Mouse (Mus musculus) midbrain, embryonic 14.5 days (tissue): Measurements from ENCODE around the gene Kcnma1. TPM values are rescaled to one million over a fixed set of nuclear protein-coding genes. Genes with fewer than 3 reads are reported as not detected.

Experiments used
- ATAC-seq: fragments of 200-750 bp; cut with Nextera tagmentation; 2 replicates; pipeline ENCODE4 v1.8.0; 2017; ENCODE audit warnings: moderate number of reproducible peaks, moderate library complexity; ENCODE audit not compliant: low FRiP score, low TSS enrichment
- DNase-seq: peaks from one replicate; pipeline ENCODE4 v3.0.0-alpha.2; 2015
- H3K27ac ChIP-seq: fragments of 300-500 bp; sonication (generic); replicated peaks from 2 replicates; pipeline ENCODE4 v1.5.1; 2014; ENCODE audit warnings: mild to moderate bottlenecking, low read depth, low read length, moderate library complexity
- H3K27me3 ChIP-seq: fragments of 300-500 bp; sonication (generic); 2 replicates; pipeline ENCODE4 v1.6.1; 2014; ENCODE audit warnings: low read length, control low read depth, mixed read lengths; ENCODE audit not compliant: control insufficient read depth, insufficient read depth
- H3K36me3 ChIP-seq: fragments of 300-500 bp; sonication (generic); 2 replicates; pipeline ENCODE4 v1.6.1; 2014; ENCODE audit warnings: low read length, control low read depth; ENCODE audit not compliant: control insufficient read depth, insufficient read depth
- H3K4me1 ChIP-seq: fragments of 300-500 bp; sonication (generic); 2 replicates; pipeline ENCODE4 v1.6.1; 2014; ENCODE audit warnings: mild to moderate bottlenecking, antibody characterized with exemption, low read length, control low read depth; ENCODE audit not compliant: control insufficient read depth, insufficient read depth
- H3K4me2 ChIP-seq: fragments of 300-500 bp; sonication (generic); 2 replicates; pipeline ENCODE4 v1.6.1; 2014; ENCODE audit warnings: mild to moderate bottlenecking, low read length, moderate library complexity
- H3K4me3 ChIP-seq: fragments of 300-500 bp; sonication (generic); replicated peaks from 2 replicates; pipeline ENCODE4 v1.5.1; 2014; ENCODE audit warnings: low read depth, low read length
- H3K9ac ChIP-seq: fragments of 300-500 bp; sonication (generic); replicated peaks from 2 replicates; pipeline ENCODE4 v1.6.1; 2014; ENCODE audit warnings: mild to moderate bottlenecking, low read length, moderate library complexity
- H3K9me3 ChIP-seq: fragments of 300-500 bp; sonication (generic); 2 replicates; pipeline ENCODE4 v1.6.1; 2016; ENCODE audit warnings: low read length, control low read depth, mixed read lengths; ENCODE audit not compliant: control insufficient read depth
- WGBS: fragments of 180-500 bp; shearing (Covaris S2); extraction: QIAGEN DNeasy Blood & Tissue Kit; methylation state at CpG from one replicate; pipeline ENCODE4 v1.1.7; 2014; 5-methylcytosine and 5-hydroxymethylcytosine counted together
- polyA plus RNA-seq: library from polyadenylated mRNA; unstranded; fragments of >200 nt; fragmentation: Nextera tagmentation; extraction: Ambion mirVana; gene quantifications from 2 replicates; pipeline ENCODE4 v1.2.1, GENCODE M21; 2014

Kcnma1 gene
- polyA plus RNA-seq, 1 experiment from 2014 or later = 17.8 TPM

DNA sequence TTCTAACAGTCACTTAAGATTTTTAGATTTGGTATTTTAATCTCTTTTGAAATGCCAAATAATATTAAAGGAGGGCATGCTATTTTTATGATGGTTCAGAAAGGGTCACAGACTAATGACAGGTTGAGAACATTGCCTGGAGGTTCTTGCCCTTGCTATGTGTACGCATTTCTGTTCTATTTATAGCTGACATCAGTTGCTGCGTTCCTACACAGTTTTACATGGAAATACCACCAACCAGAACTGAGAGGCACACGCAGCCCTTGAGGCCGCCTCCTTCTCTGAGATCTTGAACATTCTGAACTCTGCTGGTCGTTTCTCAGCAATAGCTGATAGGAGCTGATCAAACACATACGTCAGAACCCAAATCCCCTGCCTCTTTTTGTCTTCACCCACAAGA, 387.4 kb downstream of the Kcnma1 start:
- no peaks in the 10 kb centered on the region for H3K9me3 ChIP-seq
- WGBS = 70% methylated on average over 6 of the region's 6 CpGs
- no peak for DNase-seq
- no peak overlapping the region for H3K9ac ChIP-seq
- H3K4me2 ChIP-seq = no peak overlapping the region
- no peaks in the 10 kb centered on the region for H3K27me3 ChIP-seq
- no peaks in the 10 kb centered on the region for H3K4me1 ChIP-seq
- ATAC-seq = no peak
- no peaks in the 10 kb centered on the region for H3K36me3 ChIP-seq
- no peak overlapping the region for H3K27ac ChIP-seq
- no peak overlapping the region for H3K4me3 ChIP-seq

DNA sequence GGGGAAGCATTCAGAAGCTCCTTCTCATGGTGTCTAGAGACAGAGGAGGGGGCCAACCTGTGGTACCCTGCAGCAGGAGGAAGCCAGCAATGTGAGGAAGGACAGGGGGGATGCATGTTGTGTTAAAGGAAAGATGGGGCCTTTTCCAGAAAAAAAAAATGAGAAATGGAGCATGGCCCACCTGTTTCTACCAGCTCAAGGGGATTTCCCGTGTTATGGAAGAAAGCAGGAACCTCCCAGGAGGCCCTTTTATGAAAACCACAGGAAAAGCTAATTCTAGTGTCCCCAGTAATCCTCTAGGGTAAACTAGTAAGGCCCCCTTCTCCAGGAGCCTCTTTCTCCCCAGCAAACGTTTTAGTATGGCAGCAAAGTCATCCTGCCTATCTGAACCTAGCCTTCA, 388.2 kb downstream of the Kcnma1 start:
- ATAC-seq (no peak), DNase-seq (no peak)
- WGBS = 41% methylated on average over 2 of the region's 2 CpGs
- Histone ChIP-seq H3K4me2 (no peak overlapping the region), H3K27ac (no peak overlapping the region), H3K4me3 (no peak overlapping the region), H3K36me3 (no peaks in the 10 kb centered on the region), H3K4me1 (no peaks in the 10 kb centered on the region), H3K9me3 (no peaks in the 10 kb centered on the region), H3K27me3 (no peaks in the 10 kb centered on the region), H3K9ac (no peak overlapping the region)

DNA sequence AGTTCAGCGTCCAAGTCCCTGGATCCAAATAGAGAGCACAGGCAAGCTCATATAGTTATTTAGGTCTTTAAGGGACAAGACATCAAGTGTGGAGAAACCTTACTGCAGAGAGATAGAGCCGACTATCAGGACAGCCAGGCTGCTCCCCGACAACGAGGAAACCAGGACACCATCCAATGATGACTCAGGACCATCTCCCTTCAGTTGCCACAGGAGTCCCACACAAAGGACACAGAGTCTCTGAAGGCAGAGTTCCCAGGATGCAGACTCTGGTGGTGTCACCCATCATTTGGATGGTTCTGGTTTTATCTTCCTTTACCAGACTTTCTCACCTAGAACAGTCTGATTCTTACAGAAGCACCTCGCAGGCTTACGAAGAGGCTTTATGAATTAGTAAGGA, 388.9 kb downstream of the Kcnma1 start:
- 92% methylated on average over 6 of the region's 6 CpGs for WGBS
- no peaks in the 10 kb centered on the region for H3K9me3 ChIP-seq
- H3K9ac ChIP-seq = no peak overlapping the region
- H3K4me2 ChIP-seq = no peak overlapping the region
- no peak overlapping the region for H3K4me3 ChIP-seq
- no peaks in the 10 kb centered on the region for H3K27me3 ChIP-seq
- H3K36me3 ChIP-seq = no peaks in the 10 kb centered on the region
- ATAC-seq = no peak
- no peak for DNase-seq
- H3K4me1 ChIP-seq = no peaks in the 10 kb centered on the region
- H3K27ac ChIP-seq = no peak overlapping the region

DNA sequence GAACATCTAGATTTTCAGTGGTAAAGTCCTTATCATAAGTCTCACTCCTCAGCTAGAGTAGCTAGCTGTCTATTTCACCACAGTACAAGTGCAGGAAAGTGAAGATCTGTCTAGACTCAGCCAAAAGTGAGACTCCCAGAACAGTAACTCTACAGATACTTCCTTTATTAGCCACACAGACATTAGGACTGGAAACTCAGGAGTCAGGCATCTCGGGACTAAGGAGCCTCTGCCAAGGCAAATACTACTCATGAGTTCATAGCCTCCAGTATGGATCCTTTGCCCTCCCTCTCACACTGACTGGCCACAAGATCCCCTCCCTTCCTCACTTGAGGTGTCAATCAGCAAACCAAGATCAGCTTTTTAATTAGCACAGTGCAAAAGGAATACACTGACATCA, 389.8 kb downstream of the Kcnma1 start:
- H3K9ac ChIP-seq = no peak overlapping the region
- no peaks in the 10 kb centered on the region for H3K27me3 ChIP-seq
- no peaks in the 10 kb centered on the region for H3K4me1 ChIP-seq
- H3K27ac ChIP-seq = no peak overlapping the region
- DNase-seq (no peak), ATAC-seq (no peak)
- no peaks in the 10 kb centered on the region for H3K9me3 ChIP-seq
- H3K36me3 ChIP-seq = no peaks in the 10 kb centered on the region
- no peak overlapping the region for H3K4me3 ChIP-seq
- WGBS = 84% methylated on average over 1 of the region's 1 CpGs
- H3K4me2 ChIP-seq = no peak overlapping the region

DNA sequence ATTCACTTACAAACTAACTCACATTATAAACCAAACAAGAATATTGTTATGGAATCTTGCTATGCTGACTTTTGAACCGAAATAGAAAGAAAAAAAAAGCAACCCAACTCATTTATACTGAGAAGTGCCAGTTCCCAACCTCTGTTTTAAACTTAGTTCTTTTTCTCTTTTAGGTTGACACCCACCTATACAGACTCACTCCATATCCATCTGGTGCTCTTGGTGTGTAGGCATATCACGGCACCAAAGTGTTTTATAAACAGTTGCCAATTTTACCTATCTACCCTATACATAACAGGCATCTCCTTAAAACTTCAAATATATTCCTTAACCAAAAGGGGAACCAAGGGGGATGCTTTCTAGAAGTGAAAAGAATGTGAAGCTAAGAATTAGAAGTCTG, 393.6 kb downstream of the Kcnma1 start:
- ATAC-seq (no peak), DNase-seq (no peak)
- WGBS = 94% methylated on average over 2 of the region's 2 CpGs
- no peaks in the 10 kb centered on the region for H3K27me3 ChIP-seq
- H3K4me3 ChIP-seq = no peak overlapping the region
- H3K4me2 ChIP-seq = no peak overlapping the region
- no peak overlapping the region for H3K9ac ChIP-seq
- H3K27ac ChIP-seq = no peak overlapping the region
- H3K9me3 ChIP-seq = no peaks in the 10 kb centered on the region
- no peaks in the 10 kb centered on the region for H3K36me3 ChIP-seq
- no peaks in the 10 kb centered on the region for H3K4me1 ChIP-seq

DNA sequence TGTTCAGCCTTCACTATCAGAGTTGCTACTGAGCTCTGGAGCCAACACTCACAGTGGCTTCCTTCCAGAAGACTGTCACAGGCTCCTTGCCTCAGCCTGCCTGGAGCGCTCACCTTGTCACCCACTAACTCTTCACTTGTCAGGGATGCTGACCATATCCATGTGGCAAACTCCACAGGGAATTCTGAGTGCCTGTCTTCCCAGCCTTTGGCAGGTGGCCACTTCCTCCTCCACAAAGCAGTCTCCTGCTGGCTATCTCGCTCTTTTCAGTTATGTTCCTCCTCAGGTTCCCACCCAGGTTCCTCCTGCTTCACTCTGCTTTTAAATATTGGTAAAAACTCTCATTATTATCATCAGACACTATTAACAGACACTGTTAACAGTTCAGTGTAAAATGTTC, 395.3 kb downstream of the Kcnma1 start:
- H3K9me3 ChIP-seq = no peaks in the 10 kb centered on the region
- H3K36me3 ChIP-seq = no peaks in the 10 kb centered on the region
- no peak overlapping the region for H3K4me3 ChIP-seq
- H3K4me1 ChIP-seq = no peaks in the 10 kb centered on the region
- H3K4me2 ChIP-seq = no peak overlapping the region
- no peak overlapping the region for H3K27ac ChIP-seq
- 85% methylated on average over 2 of the region's 2 CpGs for WGBS
- no peak overlapping the region for H3K9ac ChIP-seq
- DNase-seq (no peak), ATAC-seq (no peak)
- no peaks in the 10 kb centered on the region for H3K27me3 ChIP-seq

DNA sequence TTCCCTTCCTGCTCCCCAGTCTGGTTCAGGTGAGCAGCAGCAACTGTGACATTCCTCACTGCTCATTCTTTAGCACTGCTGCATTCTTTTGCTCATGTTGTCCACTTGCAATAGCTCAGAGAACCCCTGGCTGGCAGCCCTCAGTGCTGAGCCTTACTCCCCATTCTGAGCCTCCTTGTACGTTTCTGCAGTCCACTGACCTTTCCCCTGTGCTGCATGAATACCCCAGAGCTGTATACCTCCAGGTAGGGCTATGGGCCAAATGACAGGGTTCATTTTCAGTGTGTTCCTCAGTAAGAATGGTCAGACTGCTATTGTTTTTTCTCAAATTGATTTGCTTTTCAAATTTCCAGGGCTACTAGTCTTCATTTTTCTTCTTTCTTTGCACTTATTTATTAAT, 396.2 kb downstream of the Kcnma1 start:
- Histone ChIP-seq H3K27ac (no peak overlapping the region), H3K4me2 (no peak overlapping the region), H3K4me3 (no peak overlapping the region), H3K4me1 (no peaks in the 10 kb centered on the region), H3K9me3 (no peaks in the 10 kb centered on the region), H3K36me3 (no peaks in the 10 kb centered on the region), H3K9ac (no peak overlapping the region), H3K27me3 (no peaks in the 10 kb centered on the region)
- no peak for ATAC-seq
- 52% methylated on average over 1 of the region's 1 CpGs for WGBS
- DNase-seq = no peak

DNA sequence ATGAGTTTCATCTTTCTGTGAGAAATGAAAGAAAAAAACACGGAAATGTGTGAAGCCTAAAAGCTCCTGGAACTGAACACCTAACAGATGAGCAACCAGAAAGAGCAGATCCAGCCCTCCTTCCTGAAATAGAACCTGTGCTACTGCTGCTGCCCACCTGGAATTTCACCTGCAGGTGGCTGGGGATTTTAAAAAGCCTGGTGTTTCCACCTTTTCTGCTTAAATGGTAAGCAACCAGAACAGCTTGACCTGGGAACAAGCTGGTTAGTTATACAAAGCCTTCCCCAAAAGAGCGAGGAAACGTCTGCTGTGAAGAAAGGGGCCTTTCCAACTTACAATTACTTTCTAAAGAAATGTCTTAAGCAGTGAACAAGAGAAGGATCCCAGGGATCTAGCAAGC, 404.2 kb downstream of the Kcnma1 start:
- no peaks in the 10 kb centered on the region for H3K27me3 ChIP-seq

DNA sequence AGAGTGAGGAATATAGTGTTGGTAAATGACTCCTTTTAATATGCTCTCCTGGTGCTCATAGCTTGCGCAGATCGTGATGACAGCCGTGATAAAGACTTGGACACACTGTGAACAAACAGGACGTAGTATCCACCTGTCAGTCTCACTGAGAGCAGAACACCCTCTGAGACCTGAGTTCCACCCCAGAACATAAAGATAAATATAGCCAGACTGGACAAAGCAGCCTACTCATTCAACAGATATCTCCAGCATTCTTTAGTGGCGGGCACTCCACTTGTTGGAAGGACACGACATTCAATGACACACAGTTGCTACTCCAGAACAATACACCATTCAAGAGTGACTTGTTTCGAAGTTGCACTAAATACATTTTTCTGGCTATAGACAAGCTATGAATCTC, 408.6 kb downstream of the Kcnma1 start:
- H3K36me3 ChIP-seq = no peaks in the 10 kb centered on the region
- ATAC-seq = no peak
- H3K9me3 ChIP-seq = no peaks in the 10 kb centered on the region
- no peak overlapping the region for H3K4me3 ChIP-seq
- no peak overlapping the region for H3K9ac ChIP-seq
- 58% methylated on average over 7 of the region's 7 CpGs for WGBS
- no peak overlapping the region for H3K4me2 ChIP-seq
- DNase-seq = no peak
- 0 out of 2 replicates have a peak, but pooled peaks cover 2% of the 10 kb centered on the region for H3K4me1 ChIP-seq
- 0 out of 2 replicates have a peak, but pooled peaks cover 5% of the 10 kb centered on the region for H3K27me3 ChIP-seq
- no peak overlapping the region for H3K27ac ChIP-seq

More for the DNA sequence above, 404.2 kb downstream of the Kcnma1 start:
- Histone ChIP-seq H3K27ac (no peak overlapping the region), H3K4me2 (no peak overlapping the region), H3K36me3 (no peaks in the 10 kb centered on the region), H3K9ac (no peak overlapping the region), H3K4me1 (no peaks in the 10 kb centered on the region), H3K9me3 (no peaks in the 10 kb centered on the region), H3K4me3 (no peak overlapping the region)
- DNase-seq = no peak
- ATAC-seq = no peak
- 74% methylated on average over 3 of the region's 3 CpGs for WGBS
